26 mouse cellular contexts compared by ENCODE assay signal in the genomic region with DNA sequence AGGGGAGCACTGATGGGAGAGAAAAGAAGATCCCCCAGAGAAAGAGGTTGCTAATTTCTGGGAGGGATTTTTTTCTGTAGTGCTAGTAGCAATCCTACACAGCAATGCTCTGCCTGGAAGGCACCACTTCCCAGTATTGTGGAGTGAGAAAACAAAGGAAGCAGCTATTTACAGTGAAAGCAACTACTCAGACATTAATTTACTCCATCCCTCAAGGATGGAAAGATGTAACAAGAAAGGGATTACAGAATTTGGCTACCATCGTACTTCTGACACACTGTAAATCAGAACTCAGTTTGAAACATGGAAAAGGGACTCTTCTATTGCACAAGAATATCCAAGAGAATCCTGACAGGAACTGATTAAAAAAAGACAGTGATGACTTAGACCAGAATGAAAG. TPM values are rescaled to one million over a fixed set of nuclear protein-coding genes. Genes with fewer than 3 reads are reported as not detected.
A peak's percentile ranks its signal among the peaks of the same experiment; 100 is the strongest.
DNase-seq lines count a peak whose midpoint lies in the region; ATAC-seq and TF ChIP-seq lines count a peak whose summit lies in the region.
"Had no signal": no experiment of that assay in that cellular context is flagged by ENCODE, and none has a peak within 500 bp of the region (broad histone marks: within the 10 kb centered on the region; RNA-seq: fewer than 3 reads in every experiment).

No protein-coding gene starts in this region.

- no peak for TF ChIP-seq CTCF in lung, embryonic 14.5 days (IDR thresholded peaks at IDR 0.05; ENCODE audit: low read depth)
- TF ChIP-seq CTCF in lung, adult 2 months (IDR thresholded peaks at IDR 0.05; ENCODE audit: insufficient read depth, low read length), result no peak
- TF ChIP-seq CTCF in lung, postnatal 0 days (IDR thresholded peaks at IDR 0.05), result no peak

- H3K9ac ChIP-seq in lung, embryonic 14.5 days, result no peak overlapping the region
- H3K9ac ChIP-seq in lung, postnatal 0 days (replicated peaks; ENCODE audit: low read depth), result no peak overlapping the region
- H3K9ac ChIP-seq in midbrain, embryonic 16.5 days (ENCODE audit: low read depth, low read length), result no peak overlapping the region
- H3K9ac ChIP-seq in midbrain, embryonic 13.5 days (replicated peaks), result no peak overlapping the region
- H3K9ac ChIP-seq: embryonic facial prominence, embryonic 12.5 days; embryonic facial prominence, embryonic 15.5 days; heart, embryonic 13.5 days; hindbrain, embryonic 14.5 days had no signal

- H3K4me1 ChIP-seq in lung, embryonic 14.5 days (ENCODE audit: insufficient read depth), result no peaks in the 10 kb centered on the region
- H3K4me1 ChIP-seq in lung, adult 2 months (ENCODE audit: control insufficient read depth, insufficient read depth, low read length), result peaks cover 5% of the 10 kb centered on the region
- H3K4me1 ChIP-seq in lung, postnatal 0 days (ENCODE audit: insufficient read depth, low read depth, low read length), result no peaks in the 10 kb centered on the region
- H3K4me1 ChIP-seq in midbrain, embryonic 16.5 days (ENCODE audit: control insufficient read depth, insufficient read depth, low read length), result no peaks in the 10 kb centered on the region
- no peaks in the 10 kb centered on the region for H3K4me1 ChIP-seq in midbrain, embryonic 13.5 days (replicated peaks)
- H3K4me1 ChIP-seq: embryonic facial prominence, embryonic 12.5 days; embryonic facial prominence, embryonic 15.5 days; heart, embryonic 10.5 days; heart, embryonic 13.5 days had no signal

- no peak for TF ChIP-seq POLR2A in lung, adult 2 months (IDR thresholded peaks at IDR 0.05; ENCODE audit: borderline replicate concordance, extremely low read depth, low read depth, low read length)

- peak; percentile 74; the same call in 1 of the 2 replicates for ATAC-seq in lung, embryonic 14.5 days (ENCODE audit: insufficient read depth)
- no peak for ATAC-seq in lung, postnatal 0 days
- 0 out of 2 replicates have a peak, but pooled peaks have one; percentile 39 for ATAC-seq in midbrain, embryonic 16.5 days
- ATAC-seq in midbrain, embryonic 13.5 days, result no peak
- ATAC-seq: forebrain, embryonic 16.5 days; Patski had no signal

- H3K36me3 ChIP-seq in lung, embryonic 14.5 days (ENCODE audit: insufficient read depth), result no peaks in the 10 kb centered on the region
- no peaks in the 10 kb centered on the region for H3K36me3 ChIP-seq in lung, postnatal 0 days (ENCODE audit: insufficient read depth, low read length)
- H3K36me3 ChIP-seq in midbrain, embryonic 16.5 days (ENCODE audit: control insufficient read depth, insufficient read depth, low read length), result no peaks in the 10 kb centered on the region
- H3K36me3 ChIP-seq in midbrain, embryonic 13.5 days, result no peaks in the 10 kb centered on the region
- H3K36me3 ChIP-seq: embryonic facial prominence, embryonic 12.5 days; embryonic facial prominence, embryonic 15.5 days; G1E; heart, embryonic 10.5 days; heart, embryonic 13.5 days had no signal

- H3K9me3 ChIP-seq in lung, embryonic 14.5 days (ENCODE audit: low read depth, low read length), result no peaks in the 10 kb centered on the region
- H3K9me3 ChIP-seq in lung, postnatal 0 days (ENCODE audit: low read length), result no peaks in the 10 kb centered on the region
- no peaks in the 10 kb centered on the region for H3K9me3 ChIP-seq in midbrain, embryonic 16.5 days (replicated peaks; ENCODE audit: control insufficient read depth, low read length, poor library complexity, severe bottlenecking)
- no peaks in the 10 kb centered on the region for H3K9me3 ChIP-seq in midbrain, embryonic 13.5 days
- H3K9me3 ChIP-seq: embryonic facial prominence, embryonic 12.5 days; embryonic facial prominence, embryonic 15.5 days; heart, embryonic 10.5 days; heart, embryonic 13.5 days had no signal

- H3K4me3 ChIP-seq in lung, embryonic 14.5 days (ENCODE audit: low read depth, low read length), result no peak overlapping the region
- H3K4me3 ChIP-seq in lung, adult 2 months (replicated peaks; ENCODE audit: extremely low read depth, low read depth, low read length), result no peak overlapping the region
- no peak overlapping the region for H3K4me3 ChIP-seq in lung, postnatal 0 days (ENCODE audit: low read depth, low read length)
- no peak overlapping the region for H3K4me3 ChIP-seq in midbrain, embryonic 16.5 days (ENCODE audit: low read depth, low read length)
- H3K4me3 ChIP-seq in midbrain, embryonic 13.5 days (replicated peaks), result no peak overlapping the region
- H3K4me3 ChIP-seq: embryonic facial prominence, embryonic 12.5 days; embryonic facial prominence, embryonic 15.5 days; heart, adult 2 months; heart, embryonic 10.5 days; heart, embryonic 13.5 days had no signal

- H3K4me2 ChIP-seq in lung, embryonic 14.5 days, result no peak overlapping the region
- no peak overlapping the region for H3K4me2 ChIP-seq in lung, postnatal 0 days (replicated peaks; ENCODE audit: low read depth, low read length)
- no peak overlapping the region for H3K4me2 ChIP-seq in midbrain, embryonic 16.5 days (ENCODE audit: low read length)
- H3K4me2 ChIP-seq in midbrain, embryonic 13.5 days (replicated peaks), result no peak overlapping the region
- H3K4me2 ChIP-seq: embryonic facial prominence, embryonic 12.5 days; embryonic facial prominence, embryonic 15.5 days; heart, embryonic 13.5 days; hindbrain, embryonic 14.5 days had no signal

- DNase-seq in lung, embryonic 14.5 days, result peak; percentile 68
- DNase-seq in lung, adult 2 months, result no peak
- peak; percentile 5 for DNase-seq in lung, postnatal 0 days (ENCODE audit: low spot score)
- DNase-seq in lung, postnatal 36 days, result no peak
- DNase-seq in lung, postnatal 14 days, result peak; percentile 1
- DNase-seq: adrenal gland, postnatal 10 days; adrenal gland, postnatal 36 days; B cell, adult 2 months; cerebellum, adult 11 months; cerebellum, adult 9-11 months; gastrocnemius, postnatal 10 days; gastrocnemius, postnatal 36 days; heart, adult 2 months; heart, postnatal 14 days; heart, postnatal 4 days had no signal

- no peaks in the 10 kb centered on the region for H3K27me3 ChIP-seq in lung, embryonic 14.5 days (ENCODE audit: insufficient read depth, low read length)
- H3K27me3 ChIP-seq in lung, postnatal 0 days (replicated peaks; ENCODE audit: insufficient read depth, low read length), result no peaks in the 10 kb centered on the region
- H3K27me3 ChIP-seq in midbrain, embryonic 16.5 days (ENCODE audit: control insufficient read depth, insufficient read depth, low read depth, low read length), result no peaks in the 10 kb centered on the region
- no peaks in the 10 kb centered on the region for H3K27me3 ChIP-seq in midbrain, embryonic 13.5 days
- H3K27me3 ChIP-seq: CH12.LX; embryonic facial prominence, embryonic 12.5 days; embryonic facial prominence, embryonic 15.5 days; heart, embryonic 13.5 days; Patski had no signal

- H3K27ac ChIP-seq in lung, embryonic 14.5 days (ENCODE audit: low read depth), result no peak overlapping the region
- no peak overlapping the region for H3K27ac ChIP-seq in lung, postnatal 0 days (ENCODE audit: low read length)
- no peak overlapping the region for H3K27ac ChIP-seq in midbrain, embryonic 16.5 days (ENCODE audit: low read length)
- no peak overlapping the region for H3K27ac ChIP-seq in midbrain, embryonic 13.5 days
- H3K27ac ChIP-seq: embryonic facial prominence, embryonic 12.5 days; embryonic facial prominence, embryonic 15.5 days; heart, adult 2 months; heart, embryonic 10.5 days; heart, embryonic 13.5 days; hindbrain, embryonic 14.5 days had no signal

- no peak; the same call in 1 of the 2 replicates for TF ChIP-seq EP300 in lung, postnatal 0 days (IDR thresholded peaks at IDR 0.05)

- WGBS in lung, embryonic 14.5 days, result 53% methylated on average over 1 of the region's 1 CpGs
- 39% methylated on average over 1 of the region's 1 CpGs for WGBS in lung, adult 2 months
- WGBS in lung, postnatal 0 days, result 50% methylated on average over 1 of the region's 1 CpGs
- WGBS in midbrain, embryonic 16.5 days, result 66% methylated on average over 1 of the region's 1 CpGs
- 86% methylated on average over 1 of the region's 1 CpGs for WGBS in midbrain, embryonic 13.5 days

RNA-seq across cellular contexts. Expression of a gene that starts 29.1 kb away (rescaled TPM):
- polyA plus RNA-seq in lung, embryonic 14.5 days (2014; fragmentation: Nextera tagmentation; extraction: Ambion mirVana), result 6.7 and 8.8 TPM in 2 replicates
- polyA plus RNA-seq in lung, adult 2 months (2012; rRNA removed), result 9.1 and 10.1 TPM in 2 replicates
- 8.0 and 10.2 TPM in 2 replicates for polyA plus RNA-seq in lung, postnatal 0 days (2015; fragmentation: Nextera tagmentation; extraction: Ambion mirVana)
- 6.1 and 8.9 TPM in 2 replicates for polyA plus RNA-seq in midbrain, embryonic 16.5 days (2015; fragmentation: Nextera tagmentation; extraction: Ambion mirVana)
- polyA plus RNA-seq in midbrain, embryonic 13.5 days (2015; fragmentation: Nextera tagmentation; extraction: Ambion mirVana), result 3.4 and 4.7 TPM in 2 replicates
- polyA plus RNA-seq: G1E had no signal

Comparison
In these comparisons a context has a peak if more than half of its experiments do, and no peak if none do; other contexts are left out.
1. ATAC-seq: peak in lung, embryonic 14.5 days (single experiment) and midbrain, embryonic 16.5 days (single experiment); none in lung, postnatal 0 days (single experiment) and midbrain, embryonic 13.5 days (single experiment).
2. DNase-seq: peak in lung, embryonic 14.5 days (single experiment), lung, postnatal 0 days (single experiment) and lung, postnatal 14 days (single experiment); none in lung, adult 2 months (single experiment) and lung, postnatal 36 days (single experiment).